Mouse (Mus musculus) embryonic facial prominence, embryonic 12.5 days (tissue): ENCODE results near the gene Ets1. TPM values are rescaled to one million over a fixed set of nuclear protein-coding genes. Genes with fewer than 3 reads are reported as not detected.

Experiments used
- ATAC-seq: fragments of 200-750 bp; cut with Nextera tagmentation; 2 replicates; pipeline ENCODE4 v1.8.0; 2017; ENCODE audit not compliant: insufficient number of reproducible peaks, insufficient read depth, low FRiP score, low TSS enrichment
- H3K27ac ChIP-seq: fragments of 300-500 bp; sonication (generic); 2 replicates; pipeline ENCODE4 v1.5.1; 2016; ENCODE audit warnings: mild to moderate bottlenecking
- H3K27me3 ChIP-seq: fragments of 300-500 bp; sonication (generic); 2 replicates; pipeline ENCODE4 v1.6.1; 2016; ENCODE audit warnings: mild to moderate bottlenecking, moderate library complexity
- H3K36me3 ChIP-seq: fragments of 300-500 bp; sonication (generic); 2 replicates; pipeline ENCODE4 v1.6.1; 2016; ENCODE audit warnings: mild to moderate bottlenecking
- H3K4me1 ChIP-seq: fragments of 300-500 bp; sonication (generic); 2 replicates; pipeline ENCODE4 v1.6.1; 2016
- H3K4me2 ChIP-seq: fragments of 300-500 bp; sonication (generic); replicated peaks from 2 replicates; pipeline ENCODE4 v1.6.1; 2016; ENCODE audit warnings: mild to moderate bottlenecking, moderate library complexity
- H3K4me3 ChIP-seq: fragments of 300-500 bp; sonication (generic); 2 replicates; pipeline ENCODE4 v1.5.1; 2016; ENCODE audit warnings: mild to moderate bottlenecking
- H3K9ac ChIP-seq: fragments of 300-500 bp; sonication (generic); 2 replicates; pipeline ENCODE4 v1.6.1; 2016; ENCODE audit warnings: mild to moderate bottlenecking, moderate library complexity
- H3K9me3 ChIP-seq: fragments of 300-500 bp; sonication (generic); 2 replicates; pipeline ENCODE4 v1.6.1; 2016; ENCODE audit warnings: mild to moderate bottlenecking, moderate library complexity
- WGBS: fragments of 180-500 bp; shearing (Covaris S2); methylation state at CpG from one replicate; pipeline ENCODE4 v1.1.7; 2016; 5-methylcytosine and 5-hydroxymethylcytosine counted together
- polyA plus RNA-seq: library from polyadenylated mRNA; unstranded; fragments of >200 nt; fragmentation: Nextera tagmentation; extraction: Ambion mirVana; gene quantifications from 2 replicates; pipeline ENCODE4 v1.2.1, GENCODE M21; 2016

Gene Ets1
- polyA plus RNA-seq, 1 experiment from 2014 or later, result 46.0 TPM

DNA sequence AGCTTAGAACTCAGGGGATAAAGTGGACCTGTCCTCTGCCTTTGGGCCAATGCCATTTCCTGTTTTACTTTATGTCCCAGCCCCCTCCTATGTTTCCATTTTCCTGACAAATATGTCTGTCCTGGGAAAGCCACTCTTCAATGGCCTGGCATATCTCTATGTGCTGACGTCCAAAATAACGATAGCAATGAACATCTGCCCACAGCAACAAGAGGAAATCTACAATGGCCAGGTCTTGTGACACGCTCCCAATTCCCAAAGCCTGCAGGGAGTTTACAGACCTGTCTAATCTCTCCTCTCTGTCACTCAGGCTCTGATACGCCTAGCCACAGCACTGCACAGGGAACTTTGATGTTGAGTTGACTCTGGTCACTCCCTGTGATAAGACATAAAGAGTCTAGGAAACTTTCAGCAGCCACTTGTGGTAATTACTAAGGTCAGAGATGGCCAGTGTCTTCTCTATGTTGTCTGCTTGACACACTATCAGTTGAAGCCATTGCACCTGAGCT is 124.7 kb downstream of the Ets1 start:
- Histone ChIP-seq H3K27me3 (no peaks in the 10 kb centered on the region), H3K9me3 (no peaks in the 10 kb centered on the region), H3K27ac (no peak overlapping the region), H3K36me3 (no peaks in the 10 kb centered on the region), H3K9ac (no peak overlapping the region), H3K4me3 (no peak overlapping the region), H3K4me1 (peaks cover 13% of the 10 kb centered on the region), H3K4me2 (no peak overlapping the region)
- no peak for ATAC-seq
- WGBS, result 78% methylated on average over 4 of the region's 4 CpGs

GRCm38 (mm10) chr9:32761326-32761725 is 125.3 kb downstream of the Ets1 start:
- Histone ChIP-seq H3K4me1 (peaks cover 13% of the 10 kb centered on the region), H3K4me3 (no peak overlapping the region), H3K9ac (no peak overlapping the region), H3K4me2 (no peak overlapping the region), H3K27ac (no peak overlapping the region), H3K9me3 (no peaks in the 10 kb centered on the region), H3K27me3 (no peaks in the 10 kb centered on the region), H3K36me3 (no peaks in the 10 kb centered on the region)
- no peak for ATAC-seq
- WGBS, result 66% methylated on average over 2 of the region's 2 CpGs

DNA sequence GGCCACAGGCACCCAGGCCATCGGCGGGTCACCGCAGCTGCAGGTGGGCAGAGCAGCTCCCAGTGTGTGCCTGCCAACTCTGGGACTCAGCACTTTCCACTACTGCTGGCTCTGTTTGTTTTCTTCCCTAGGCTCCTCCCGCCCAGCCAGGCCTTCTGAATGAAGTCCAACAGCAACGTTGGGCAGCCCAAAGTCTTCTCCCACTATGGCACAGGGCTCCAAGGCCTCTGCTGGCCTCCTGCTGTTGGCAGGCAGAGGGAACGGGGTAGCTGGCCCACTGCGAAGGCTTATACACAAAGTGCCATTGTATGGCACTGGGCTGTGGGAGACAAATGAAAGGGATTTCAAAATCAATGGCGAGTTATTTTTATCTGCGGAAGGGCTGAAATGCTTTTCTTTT is 128.4 kb downstream of the Ets1 start:
- H3K4me1 ChIP-seq, result no peaks in the 10 kb centered on the region
- no peak overlapping the region for H3K4me3 ChIP-seq
- no peak overlapping the region for H3K27ac ChIP-seq
- H3K9ac ChIP-seq, result no peak overlapping the region
- H3K9me3 ChIP-seq, result no peaks in the 10 kb centered on the region
- H3K27me3 ChIP-seq, result no peaks in the 10 kb centered on the region
- no peaks in the 10 kb centered on the region for H3K36me3 ChIP-seq
- 69% methylated on average over 9 of the region's 9 CpGs for WGBS
- no peak for ATAC-seq
- H3K4me2 ChIP-seq, result no peak overlapping the region

GRCm38 (mm10) chr9:32765123-32765522 is 129.1 kb downstream of the Ets1 start:
- Histone ChIP-seq H3K36me3 (no peaks in the 10 kb centered on the region), H3K4me1 (no peaks in the 10 kb centered on the region), H3K9ac (no peak overlapping the region), H3K4me2 (no peak overlapping the region), H3K27me3 (no peaks in the 10 kb centered on the region), H3K4me3 (no peak overlapping the region), H3K27ac (no peak overlapping the region), H3K9me3 (no peaks in the 10 kb centered on the region)
- no peak for ATAC-seq
- 92% methylated on average over 3 of the region's 3 CpGs for WGBS

DNA sequence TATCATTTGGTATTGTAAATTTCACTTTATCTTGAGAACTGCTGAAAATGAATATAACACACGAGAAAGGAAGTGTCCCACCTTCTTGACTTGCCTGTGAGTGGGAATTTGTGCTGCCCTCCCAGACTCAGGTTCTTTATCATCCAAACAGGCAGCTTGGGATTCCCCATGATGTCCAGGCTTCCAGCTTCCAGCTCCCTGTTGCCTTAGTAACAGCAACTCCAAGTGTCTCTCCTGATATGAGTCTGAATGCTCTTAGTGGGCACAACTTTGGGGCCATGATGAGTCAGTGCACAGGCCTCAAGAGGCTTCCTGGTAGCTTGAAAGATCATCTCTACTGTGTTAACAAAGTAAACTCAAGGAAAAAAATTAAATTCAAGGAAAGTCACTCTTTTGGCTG is 142.8 kb downstream of the Ets1 start:
- H3K9me3 ChIP-seq, result no peaks in the 10 kb centered on the region
- H3K27me3 ChIP-seq, result no peaks in the 10 kb centered on the region
- H3K4me2 ChIP-seq, result no peak overlapping the region
- WGBS, result 74% methylated on average over 1 of the region's 1 CpGs
- no peak overlapping the region for H3K4me3 ChIP-seq
- no peak overlapping the region for H3K9ac ChIP-seq
- peaks cover 7% of the 10 kb centered on the region for H3K4me1 ChIP-seq
- H3K27ac ChIP-seq, result no peak overlapping the region
- H3K36me3 ChIP-seq, result no peaks in the 10 kb centered on the region
- no peak for ATAC-seq

DNA sequence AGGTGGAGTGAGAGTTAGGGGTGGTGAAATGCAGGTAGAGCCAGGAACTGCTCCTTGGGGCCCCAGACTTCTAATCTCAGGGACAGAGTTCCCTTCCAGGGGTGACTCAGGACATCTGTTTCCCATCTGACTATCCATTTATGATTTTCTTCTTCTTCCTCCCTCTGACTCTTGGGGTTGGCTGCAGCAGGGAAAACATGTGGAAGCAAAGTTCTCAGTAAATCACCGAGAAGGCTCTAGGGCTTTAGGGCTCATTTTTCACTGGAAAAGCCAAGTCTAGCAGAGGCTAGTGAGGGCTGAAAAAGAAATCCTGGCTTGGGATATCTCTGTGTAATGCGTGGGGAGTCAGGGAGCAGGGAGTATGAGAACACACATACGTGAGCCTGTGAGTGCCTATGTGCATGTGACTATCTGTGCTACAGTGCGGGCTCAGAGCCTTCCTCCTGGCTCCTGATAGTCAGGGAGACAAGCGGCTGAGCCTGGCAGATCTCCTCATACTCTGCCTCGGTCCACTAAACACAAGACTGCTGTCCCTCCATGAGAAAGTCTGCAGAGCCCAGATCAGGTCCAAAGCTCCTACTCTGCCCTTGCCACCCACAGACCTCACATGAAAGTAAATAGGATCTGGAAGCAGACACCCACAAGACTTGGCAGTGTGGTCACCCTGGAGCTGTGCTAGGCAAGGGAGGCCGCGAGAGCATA is 146.5 kb downstream of the Ets1 start:
- Histone ChIP-seq H3K9ac (no peak overlapping the region), H3K27ac (no peak overlapping the region), H3K9me3 (no peaks in the 10 kb centered on the region), H3K27me3 (no peaks in the 10 kb centered on the region), H3K36me3 (no peaks in the 10 kb centered on the region), H3K4me3 (no peak overlapping the region), H3K4me1 (peaks cover 13% of the 10 kb centered on the region), H3K4me2 (no peak overlapping the region)
- 64% methylated on average over 8 of the region's 8 CpGs for WGBS
- no peak for ATAC-seq

- Histone ChIP-seq H3K9me3 (no peaks in the 10 kb centered on the region), H3K4me2 (no peak overlapping the region), H3K27me3 (no peaks in the 10 kb centered on the region), H3K4me1 (peaks cover 33% of the 10 kb centered on the region), H3K9ac (no peak overlapping the region), H3K27ac (no peak overlapping the region), H3K4me3 (no peak overlapping the region), H3K36me3 (no peaks in the 10 kb centered on the region)
- ATAC-seq, result no peak
- WGBS, result 65% methylated on average over 7 of the region's 7 CpGs
Observed at GRCm38 (mm10) chr9:32787091-32787490, 151.1 kb downstream of the Ets1 start.

DNA sequence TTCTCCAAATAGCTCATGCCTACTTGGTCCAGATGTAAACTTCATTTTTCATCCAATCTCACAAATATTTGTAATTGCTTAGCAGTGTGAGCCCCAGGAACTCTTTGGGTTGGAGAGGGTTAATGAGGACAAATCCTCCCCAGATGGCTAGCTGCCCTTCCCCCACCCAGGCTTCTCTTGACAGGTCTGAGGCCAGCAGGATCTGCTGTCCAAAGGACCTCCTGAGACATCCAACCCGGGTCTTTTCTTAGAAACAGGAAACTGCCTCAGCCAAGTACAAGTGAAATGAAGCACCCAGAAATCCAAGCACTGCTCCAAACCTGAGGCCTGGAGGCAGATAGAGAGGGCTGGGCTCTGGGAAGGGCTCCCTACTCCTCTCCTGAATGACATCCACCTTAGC is 151.6 kb downstream of the Ets1 start:
- no peak overlapping the region for H3K27ac ChIP-seq
- H3K9ac ChIP-seq, result no peak overlapping the region

GRCm38 (mm10) chr9:32789306-32789705 is 153.3 kb downstream of the Ets1 start:
- peaks cover 26% of the 10 kb centered on the region; the same call in 1 of the 2 replicates for H3K4me1 ChIP-seq
- no peaks in the 10 kb centered on the region for H3K27me3 ChIP-seq
- ATAC-seq, result no peak
- WGBS, result 31% methylated on average over 7 of the region's 7 CpGs
- no peak overlapping the region for H3K27ac ChIP-seq
- H3K9ac ChIP-seq, result no peak overlapping the region
- no peak overlapping the region for H3K4me3 ChIP-seq
- H3K36me3 ChIP-seq, result no peaks in the 10 kb centered on the region
- H3K9me3 ChIP-seq, result no peaks in the 10 kb centered on the region
- no peak overlapping the region for H3K4me2 ChIP-seq

More for the DNA sequence above, 151.6 kb downstream of the Ets1 start:
- H3K9me3 ChIP-seq, result no peaks in the 10 kb centered on the region
- H3K4me3 ChIP-seq, result no peak overlapping the region
- H3K4me2 ChIP-seq, result no peak overlapping the region
- 0% methylated on average over 1 of the region's 1 CpGs for WGBS
- ATAC-seq, result no peak
- H3K27me3 ChIP-seq, result no peaks in the 10 kb centered on the region
- H3K36me3 ChIP-seq, result no peaks in the 10 kb centered on the region
- peaks cover 29% of the 10 kb centered on the region for H3K4me1 ChIP-seq

DNA sequence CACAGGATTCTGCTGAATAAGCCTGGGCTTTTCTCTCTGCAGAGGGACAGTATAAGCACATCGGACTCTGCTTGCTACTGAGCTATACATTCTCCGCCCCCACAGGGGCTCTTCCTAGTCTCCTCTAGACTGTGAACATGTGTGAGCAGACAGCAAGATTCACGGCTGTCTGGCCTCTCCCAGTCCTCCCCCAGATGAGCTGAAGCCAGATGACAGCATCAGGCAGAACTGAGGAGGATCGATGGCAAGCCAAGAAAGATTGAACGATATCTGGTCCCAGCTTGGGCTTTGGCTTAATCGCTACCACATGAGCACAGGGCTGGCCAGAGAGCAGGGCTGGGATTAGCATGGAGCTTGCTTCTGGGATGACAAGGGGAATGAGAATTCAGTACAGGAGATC is 155.7 kb downstream of the Ets1 start:
- no peaks in the 10 kb centered on the region for H3K9me3 ChIP-seq
- H3K27me3 ChIP-seq, result no peaks in the 10 kb centered on the region
- H3K27ac ChIP-seq, result no peak overlapping the region
- H3K9ac ChIP-seq, result no peak overlapping the region
- H3K4me3 ChIP-seq, result no peak overlapping the region
- H3K4me2 ChIP-seq, result no peak overlapping the region
- peaks cover 26% of the 10 kb centered on the region; the same call in 1 of the 2 replicates for H3K4me1 ChIP-seq
- ATAC-seq, result no peak
- WGBS, result 38% methylated on average over 6 of the region's 6 CpGs
- H3K36me3 ChIP-seq, result no peaks in the 10 kb centered on the region

DNA sequence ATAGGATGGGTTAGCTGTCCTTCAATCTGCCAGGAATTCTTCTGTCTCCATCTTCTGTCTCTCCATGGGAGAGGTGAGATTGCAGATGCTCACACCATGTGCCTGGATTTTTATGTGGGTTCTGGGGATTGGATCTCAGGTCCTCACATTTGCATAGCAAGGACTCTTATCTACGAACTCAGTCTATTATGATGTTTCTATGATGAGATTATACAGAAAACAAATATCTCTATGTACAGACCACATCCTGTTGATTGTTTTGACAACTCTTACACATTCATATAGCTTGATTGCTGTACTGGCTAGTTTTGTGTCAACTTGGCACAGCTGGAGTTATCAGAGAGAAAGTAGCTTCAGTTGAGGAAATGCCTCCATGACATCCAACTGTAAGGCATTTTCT is 162.2 kb downstream of the Ets1 start:
- H3K9me3 ChIP-seq, result no peaks in the 10 kb centered on the region
- H3K36me3 ChIP-seq, result no peaks in the 10 kb centered on the region
- no peaks in the 10 kb centered on the region for H3K27me3 ChIP-seq
- no peak overlapping the region for H3K4me3 ChIP-seq
- no peak overlapping the region for H3K9ac ChIP-seq
- no peak overlapping the region for H3K27ac ChIP-seq
- H3K4me1 ChIP-seq, result no peaks in the 10 kb centered on the region
- no peak overlapping the region for H3K4me2 ChIP-seq
- no peak for ATAC-seq
- WGBS, result 86% methylated on average over 1 of the region's 1 CpGs

GRCm38 (mm10) chr9:32806106-32806505 is 170.1 kb downstream of the Ets1 start:
- no peaks in the 10 kb centered on the region for H3K9me3 ChIP-seq
- WGBS, result 67% methylated on average over 4 of the region's 4 CpGs
- no peaks in the 10 kb centered on the region for H3K27me3 ChIP-seq
- no peak overlapping the region for H3K4me3 ChIP-seq
- ATAC-seq, result no peak
- H3K4me1 ChIP-seq, result no peaks in the 10 kb centered on the region
- H3K4me2 ChIP-seq, result no peak overlapping the region
- no peak overlapping the region for H3K9ac ChIP-seq
- no peaks in the 10 kb centered on the region for H3K36me3 ChIP-seq
- H3K27ac ChIP-seq, result no peak overlapping the region
